Mouse (Mus musculus): ENCODE measurements around the gene 0610009B22Rik.

- TF ChIP-seq CTCF (IDR thresholded peaks at IDR 0.05; ENCODE audit: control insufficient read depth, insufficient read depth, low read length) (no peak), POLR2A (IDR thresholded peaks at IDR 0.05; ENCODE audit: borderline replicate concordance, control insufficient read depth, low read depth, low read length) (no peak)
Measured at GRCm38 (mm10) chr11:51640748-51641147, 47.9 kb downstream of the 0610009B22Rik start.

Data from bone marrow, adult 2 months (tissue).